Mouse (Mus musculus) embryonic facial prominence, embryonic 14.5 days (tissue): Measurements from ENCODE around the gene Cbx4. TPM values are rescaled to one million over a fixed set of nuclear protein-coding genes. Genes with fewer than 3 reads are reported as not detected.

Experiments
- polyA plus RNA-seq: library from polyadenylated mRNA; unstranded; fragments of >200 nt; fragmentation: Nextera tagmentation; extraction: Ambion mirVana; gene quantifications from 2 replicates; pipeline ENCODE4 v1.2.1, GENCODE M21; 2014

The Cbx4 gene
- polyA plus RNA-seq, 1 experiment from 2014 or later, result 11.0 TPM

Other genes starting within 250 kb of the Cbx4 start
- gene Rbfox3, start 174.6 kb downstream of the Cbx4 start, polyA plus RNA-seq, result 3.4 and 3.5 TPM in 2 replicates
- not detected in 2 replicates for gene Enpp7, start 98.0 kb downstream of the Cbx4 start, polyA plus RNA-seq
- 23.9 and 28.3 TPM in 2 replicates for gene Cbx2, start 63.3 kb downstream of the Cbx4 start, polyA plus RNA-seq
- 9.6 and 10.1 TPM in 2 replicates for gene Cbx8, start 45.3 kb downstream of the Cbx4 start, polyA plus RNA-seq
- gene Tbc1d16, start 142.3 kb upstream of the Cbx4 start, polyA plus RNA-seq, result 11.7 and 13.2 TPM in 2 replicates
- gene Ccdc40, start 142.4 kb upstream of the Cbx4 start, polyA plus RNA-seq, result 3.2 and 7.6 TPM in 2 replicates
- 82.0 and 89.4 TPM in 2 replicates for gene Gaa, start 181.7 kb upstream of the Cbx4 start, polyA plus RNA-seq
- gene Eif4a3, start 213.9 kb upstream of the Cbx4 start, polyA plus RNA-seq, result 298 and 322 TPM in 2 replicates
- gene Card14, start 221.5 kb upstream of the Cbx4 start, polyA plus RNA-seq, result 0.93 and 1.4 TPM in 2 replicates